ENCODE assay signal across 12 mouse cellular contexts in genomic region chr19:44740300-44740699, GRCm38 (mm10). TPM values are rescaled to one million over a fixed set of nuclear protein-coding genes. Genes with fewer than 3 reads are reported as not detected.
DNase-seq lines count a peak whose midpoint lies in the region; ATAC-seq and TF ChIP-seq lines count a peak whose summit lies in the region.
"Had no signal": no experiment of that assay in that cellular context is flagged by ENCODE, and none has a peak within 500 bp of the region (broad histone marks: within the 10 kb centered on the region; RNA-seq: fewer than 3 reads in every experiment).

No protein-coding gene starts in this region.

- 0 out of 2 replicates have a peak, but pooled peaks cover 7% of the 10 kb centered on the region for H3K9me3 ChIP-seq in E14TG2a.4 (ENCODE audit: low read length)
- no peaks in the 10 kb centered on the region for H3K9me3 ChIP-seq in hindbrain, embryonic 14.5 days (ENCODE audit: control insufficient read depth, low read length)

- H3K9ac ChIP-seq in heart, adult 2 months (ENCODE audit: low read depth, low read length), result no peak overlapping the region
- H3K9ac ChIP-seq in hindbrain, embryonic 14.5 days, result 0 out of 2 replicates have a peak overlapping the region, but pooled peaks have one; percentile 16
- H3K9ac ChIP-seq: limb, embryonic 13.5 days had no signal

- H3K4me1 ChIP-seq in heart, adult 2 months (ENCODE audit: control insufficient read depth, insufficient read depth, low read length), result no peaks in the 10 kb centered on the region
- peaks cover 32% of the 10 kb centered on the region for H3K4me1 ChIP-seq in E14TG2a.4 (replicated peaks; ENCODE audit: low read depth, low read length)
- 0 out of 2 replicates have a peak, but pooled peaks cover 11% of the 10 kb centered on the region for H3K4me1 ChIP-seq in hindbrain, embryonic 14.5 days (replicated peaks; ENCODE audit: control insufficient read depth, insufficient read depth, low read length)
- H3K4me1 ChIP-seq: megakaryocyte, embryonic 14.5 days had no signal

- no peak for TF ChIP-seq EP300 in heart, adult 2 months (IDR thresholded peaks at IDR 0.05; ENCODE audit: insufficient read depth, low read depth, low read length)

- no peak overlapping the region for H3K27ac ChIP-seq in heart, adult 2 months
- H3K27ac ChIP-seq in hindbrain, embryonic 14.5 days, result no peak overlapping the region
- H3K27ac ChIP-seq: limb, embryonic 13.5 days had no signal

- no peaks in the 10 kb centered on the region for H3K79me2 ChIP-seq in heart, adult 2 months (replicated peaks; ENCODE audit: control insufficient read depth, insufficient read depth, low read length)

- no peak overlapping the region for H3K4me3 ChIP-seq in heart, adult 2 months
- no peak overlapping the region for H3K4me3 ChIP-seq in E14TG2a.4 (replicated peaks; ENCODE audit: low read length)
- no peak overlapping the region for H3K4me3 ChIP-seq in hindbrain, embryonic 14.5 days (replicated peaks; ENCODE audit: low read length)
- H3K4me3 ChIP-seq: megakaryocyte, embryonic 14.5 days had no signal

- peaks cover 10% of the 10 kb centered on the region for H3K27me3 ChIP-seq in heart, adult 2 months (ENCODE audit: control insufficient read depth, insufficient read depth, low read length)
- H3K27me3 ChIP-seq in E14TG2a.4 (ENCODE audit: insufficient read depth, low read length), result peaks cover 98% of the 10 kb centered on the region
- peaks cover 94% of the 10 kb centered on the region for H3K27me3 ChIP-seq in hindbrain, embryonic 14.5 days (ENCODE audit: control insufficient read depth, insufficient read depth, low read length)

- DNase-seq in heart, adult 2 months, result no peak
- no peak for DNase-seq in heart, adult 11 months
- DNase-seq in hindbrain, embryonic 14.5 days (ENCODE audit: low spot score), result no peak
- DNase-seq in kidney, postnatal 4 days, result peak; percentile 82 to 90
- DNase-seq in left cerebral cortex, postnatal 4 days, result no peak
- no peak for DNase-seq in ovary, postnatal 10 days (ENCODE audit: low spot score)
- no peak for DNase-seq in heart, adult 9 months (ENCODE audit: low spot score in 2 of 2)

- peak; percentile 16; the same call in 1 of the 2 replicates for TF ChIP-seq CTCF in heart, adult 2 months (IDR thresholded peaks at IDR 0.05)
- TF ChIP-seq CTCF in E14TG2a.4 (conservative IDR thresholded peaks at IDR 0.05; ENCODE audit: low read length), result 0 out of 2 replicates have a peak, but pooled peaks have one; percentile 8

- no peaks in the 10 kb centered on the region for H3K36me3 ChIP-seq in heart, adult 2 months (ENCODE audit: control insufficient read depth, insufficient read depth, low read length)
- no peaks in the 10 kb centered on the region for H3K36me3 ChIP-seq in E14TG2a.4 (ENCODE audit: insufficient read depth, low read length)
- H3K36me3 ChIP-seq in hindbrain, embryonic 14.5 days (replicated peaks; ENCODE audit: control insufficient read depth, insufficient read depth), result no peaks in the 10 kb centered on the region
- H3K36me3 ChIP-seq: limb, embryonic 13.5 days had no signal

- 6% methylated on average over 16 of the region's 16 CpGs for WGBS in heart, adult 2 months
- 1% methylated on average over 16 of the region's 16 CpGs for WGBS in hindbrain, embryonic 14.5 days

- no peak for ATAC-seq in hindbrain, embryonic 14.5 days (ENCODE audit: low FRiP score)
- ATAC-seq: inflammation-experienced regulatory T-cells, adult 6 months had no signal

- no peak for TF ChIP-seq POLR2A in heart, adult 2 months (IDR thresholded peaks at IDR 0.05; ENCODE audit: insufficient read depth, low read depth, low read length)

- intact Hi-C loops in heart, adult 2 months (cut with DNase I), result no loop called here
- intact Hi-C loops in left cerebral cortex, postnatal 4 days (cut with DNase I), result loop anchor here (10.0 kb wide), 1 partner anchor 415 kb away; the partner anchor contains the start of gene Tlx1

- H3K4me2 ChIP-seq in hindbrain, embryonic 14.5 days (replicated peaks), result no peak overlapping the region

RNA-seq across cellular contexts. Expression of gene Pax2, which starts 15.5 kb away (rescaled TPM):
- not detected for total RNA-seq in heart, adult 2 months (2021)
- not detected in 2 replicates for polyA plus RNA-seq in heart, adult 2 months (2012; rRNA removed)
- 18.7 and 22.1 TPM in 2 replicates for polyA plus RNA-seq in hindbrain, embryonic 14.5 days (2014; fragmentation: Nextera tagmentation; extraction: Ambion mirVana)
- under 1 TPM; 0.26 to 0.36 TPM for total RNA-seq in left cerebral cortex, postnatal 4 days (2021)
- polyA plus RNA-seq: inflammation-experienced regulatory T-cells, adult 6 months; limb, embryonic 13.5 days; stomach, embryonic 16.5 days had no signal

Comparison
In these comparisons a context has a peak if more than half of its experiments do, and no peak if none do; other contexts are left out.
1. DNase-seq: peak in kidney, postnatal 4 days (2 of 2); none in heart, adult 2 months (0 of 2), heart, adult 11 months (single experiment), hindbrain, embryonic 14.5 days (single experiment), left cerebral cortex, postnatal 4 days (single experiment), ovary, postnatal 10 days (single experiment) and heart, adult 9 months (0 of 2).